Mouse (Mus musculus) heart, embryonic 13.5 days (tissue): ENCODE measurements around the gene Olfr1396. TPM values are rescaled to one million over a fixed set of nuclear protein-coding genes. Genes with fewer than 3 reads are reported as not detected.
"Not testable (repeated sequence)": the region's sequence is repeated elsewhere in the genome, so short reads cannot be mapped to it uniquely, and the experiment has no call there.

Experiments
- ATAC-seq: fragments of 200-750 bp; cut with Nextera tagmentation; 2 replicates; pipeline ENCODE4 v1.8.0; 2017; ENCODE audit warnings: moderate TSS enrichment; ENCODE audit not compliant: insufficient number of reproducible peaks, low FRiP score, low TSS enrichment; ENCODE audit errors: extremely low read depth
- H3K27ac ChIP-seq: fragments of 300-500 bp; sonication (generic); replicated peaks from 2 replicates; pipeline ENCODE4 v1.5.1; 2015; ENCODE audit warnings: moderate library complexity, mild to moderate bottlenecking, inconsistent platforms
- H3K27me3 ChIP-seq: fragments of 300-500 bp; sonication (generic); replicated peaks from 2 replicates; pipeline ENCODE4 v1.6.1; 2015; ENCODE audit warnings: mild to moderate bottlenecking, inconsistent platforms
- H3K36me3 ChIP-seq: fragments of 300-500 bp; sonication (generic); 2 replicates; pipeline ENCODE4 v1.6.1; 2015; ENCODE audit warnings: mild to moderate bottlenecking, inconsistent platforms
- H3K4me1 ChIP-seq: fragments of 300-500 bp; sonication (generic); 2 replicates; pipeline ENCODE4 v1.6.1; 2015; ENCODE audit warnings: inconsistent platforms
- H3K4me2 ChIP-seq: fragments of 300-500 bp; sonication (generic); 2 replicates; pipeline ENCODE4 v1.6.1; 2015; ENCODE audit warnings: inconsistent platforms, mild to moderate bottlenecking, moderate library complexity
- H3K4me3 ChIP-seq: fragments of 300-500 bp; sonication (generic); 2 replicates; pipeline ENCODE4 v1.5.1; 2015; ENCODE audit warnings: moderate library complexity, mild to moderate bottlenecking, inconsistent platforms
- H3K9ac ChIP-seq: fragments of 300-500 bp; sonication (generic); 2 replicates; pipeline ENCODE4 v1.6.1; 2015; ENCODE audit warnings: inconsistent platforms, mild to moderate bottlenecking, moderate library complexity
- H3K9me3 ChIP-seq: fragments of 300-500 bp; sonication (generic); 2 replicates; pipeline ENCODE4 v1.6.1; 2016; ENCODE audit warnings: inconsistent platforms
- WGBS: fragments of 180-500 bp; shearing (Covaris S2); methylation state at CpG from one replicate; pipeline ENCODE4 v1.1.7; 2015; ENCODE audit warnings: mixed read lengths; 5-methylcytosine and 5-hydroxymethylcytosine counted together
- polyA plus RNA-seq: library from polyadenylated mRNA; unstranded; fragments of >200 nt; fragmentation: Nextera tagmentation; extraction: Ambion mirVana; gene quantifications from 2 replicates; pipeline ENCODE4 v1.2.1, GENCODE M21; 2015

The Olfr1396 gene
- polyA plus RNA-seq, 1 experiment from 2014 or later, result not detected

DNA sequence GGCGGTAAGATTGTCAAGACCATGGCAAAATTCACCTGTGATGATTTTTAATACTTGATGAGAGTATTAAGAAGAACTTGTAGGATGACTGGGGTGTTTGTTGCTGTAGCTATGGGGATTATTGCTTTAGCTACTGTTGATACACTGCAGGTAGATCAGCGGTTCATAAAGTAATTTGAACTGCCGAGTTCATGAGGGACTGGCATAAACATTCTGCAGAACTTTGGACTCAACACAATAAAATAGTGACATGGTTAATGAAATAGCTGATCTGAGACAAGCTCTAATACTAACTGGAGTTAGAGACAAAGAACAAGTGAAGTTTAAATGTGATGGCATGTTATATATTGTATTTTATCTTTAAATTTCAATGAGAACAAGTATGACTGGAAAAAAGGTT is 36.0 kb downstream of the Olfr1396 start:
- no peaks in the 10 kb centered on the region for H3K4me1 ChIP-seq
- no peak overlapping the region for H3K4me3 ChIP-seq
- no peak overlapping the region for H3K27ac ChIP-seq
- no peaks in the 10 kb centered on the region for H3K36me3 ChIP-seq
- 78% methylated on average over 3 of the region's 3 CpGs for WGBS
- H3K9ac ChIP-seq, result no peak overlapping the region
- H3K27me3 ChIP-seq, result no peaks in the 10 kb centered on the region
- ATAC-seq, result no peak
- no peak overlapping the region for H3K4me2 ChIP-seq
- H3K9me3 ChIP-seq, result no peaks in the 10 kb centered on the region

DNA sequence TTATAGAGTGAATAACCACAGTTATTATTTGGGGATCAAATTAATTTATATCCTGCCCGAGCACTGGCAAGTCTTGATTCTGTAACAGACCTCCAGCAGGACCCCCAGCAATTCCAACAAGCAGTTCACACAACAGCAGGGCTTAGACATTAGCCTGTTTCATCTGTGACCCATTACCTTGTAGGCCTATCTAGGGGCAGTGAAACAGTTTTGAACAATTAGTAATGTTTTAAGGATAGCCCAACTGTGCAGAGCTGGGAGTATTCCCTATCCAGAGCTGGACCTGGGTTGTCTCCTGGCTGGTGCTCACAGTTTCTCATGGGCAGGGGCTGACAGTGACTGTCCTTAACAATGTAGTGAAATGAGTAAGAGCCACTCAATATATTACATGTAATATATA is 37.7 kb downstream of the Olfr1396 start:
- no peak for ATAC-seq
- no peaks in the 10 kb centered on the region for H3K4me1 ChIP-seq
- H3K27ac ChIP-seq, result no peak overlapping the region
- no peak overlapping the region for H3K4me3 ChIP-seq
- H3K4me2 ChIP-seq, result no peak overlapping the region
- no peaks in the 10 kb centered on the region for H3K27me3 ChIP-seq
- no peaks in the 10 kb centered on the region for H3K9me3 ChIP-seq
- no peak overlapping the region for H3K9ac ChIP-seq
- WGBS, result 61% methylated on average over 1 of the region's 1 CpGs
- no peaks in the 10 kb centered on the region for H3K36me3 ChIP-seq

DNA sequence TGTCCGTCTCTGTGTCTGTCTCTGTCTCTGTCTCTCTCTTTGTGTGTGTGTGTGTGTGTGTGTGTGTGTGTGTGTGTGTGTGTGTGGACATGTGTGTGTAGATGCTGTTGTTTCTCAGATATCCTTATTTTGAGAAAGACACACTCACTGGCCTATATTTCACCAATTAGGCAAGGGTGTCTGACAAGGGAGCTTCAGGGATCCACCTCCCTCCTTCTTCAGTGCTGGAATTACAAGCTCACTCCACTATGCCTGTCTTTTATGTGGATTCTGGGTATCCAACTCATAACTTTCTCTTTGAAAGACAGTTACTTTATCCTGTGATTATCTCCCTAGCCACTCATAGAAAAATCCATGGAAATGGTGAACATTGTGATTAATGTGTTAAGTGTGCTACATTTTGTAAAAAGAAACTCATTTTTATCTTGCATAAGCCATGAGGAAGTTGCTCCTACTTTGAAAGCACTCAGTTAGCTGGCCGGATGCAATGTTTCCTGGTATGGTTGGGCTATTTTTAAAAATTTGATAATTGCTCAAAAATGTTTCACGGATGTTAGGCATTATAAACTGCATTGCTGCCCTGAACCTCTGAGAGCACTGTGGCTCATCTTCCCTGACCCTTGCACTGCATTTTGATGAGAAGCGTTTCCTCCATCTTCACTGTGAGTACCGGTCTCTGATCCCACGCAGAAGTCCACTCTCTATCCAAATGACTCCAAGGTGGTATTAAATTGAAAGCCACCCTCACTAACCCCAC is 38.5 kb downstream of the Olfr1396 start, which contains the start of gene Ifi47:
Gene Ifi47 (plus strand): TSS at position 587 of the 757 bp plus-strand sequence.
- not testable (repeated sequence) for H3K4me2 ChIP-seq, H3K36me3 ChIP-seq, H3K4me3 ChIP-seq, ATAC-seq, H3K9ac ChIP-seq, H3K9me3 ChIP-seq, H3K4me1 ChIP-seq, H3K27me3 ChIP-seq
- H3K27ac ChIP-seq, result peak within 1 kb of the TSS; percentile 15; the same call in 1 of the 2 replicates
- 47% methylated on average over 6 of the region's 6 CpGs for WGBS

DNA sequence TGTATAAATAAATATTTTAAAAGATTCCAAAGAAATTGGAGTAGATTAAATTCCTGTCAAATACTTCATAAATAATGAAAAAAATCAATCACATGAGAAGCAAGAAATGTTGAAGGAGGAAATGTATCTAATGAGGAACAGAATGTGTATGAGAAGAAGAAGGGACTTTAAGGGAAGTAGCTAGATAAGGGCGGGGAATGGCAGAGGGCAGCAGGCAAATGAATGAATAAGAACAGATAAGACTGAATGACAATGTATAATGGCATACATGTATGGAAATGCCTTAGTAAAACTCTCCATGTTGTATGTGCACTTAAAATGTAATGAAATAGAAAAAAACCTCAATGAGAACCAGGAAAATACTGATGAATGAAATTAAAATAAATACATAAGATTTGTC is 46.3 kb downstream of the Olfr1396 start:
- Histone ChIP-seq H3K4me2 (no peak overlapping the region), H3K27ac (no peak overlapping the region), H3K9ac (no peak overlapping the region), H3K9me3 (no peaks in the 10 kb centered on the region), H3K27me3 (no peaks in the 10 kb centered on the region), H3K4me3 (no peak overlapping the region), H3K4me1 (no peaks in the 10 kb centered on the region), H3K36me3 (no peaks in the 10 kb centered on the region)
- ATAC-seq, result no peak
- 60% methylated on average over 1 of the region's 1 CpGs for WGBS

DNA sequence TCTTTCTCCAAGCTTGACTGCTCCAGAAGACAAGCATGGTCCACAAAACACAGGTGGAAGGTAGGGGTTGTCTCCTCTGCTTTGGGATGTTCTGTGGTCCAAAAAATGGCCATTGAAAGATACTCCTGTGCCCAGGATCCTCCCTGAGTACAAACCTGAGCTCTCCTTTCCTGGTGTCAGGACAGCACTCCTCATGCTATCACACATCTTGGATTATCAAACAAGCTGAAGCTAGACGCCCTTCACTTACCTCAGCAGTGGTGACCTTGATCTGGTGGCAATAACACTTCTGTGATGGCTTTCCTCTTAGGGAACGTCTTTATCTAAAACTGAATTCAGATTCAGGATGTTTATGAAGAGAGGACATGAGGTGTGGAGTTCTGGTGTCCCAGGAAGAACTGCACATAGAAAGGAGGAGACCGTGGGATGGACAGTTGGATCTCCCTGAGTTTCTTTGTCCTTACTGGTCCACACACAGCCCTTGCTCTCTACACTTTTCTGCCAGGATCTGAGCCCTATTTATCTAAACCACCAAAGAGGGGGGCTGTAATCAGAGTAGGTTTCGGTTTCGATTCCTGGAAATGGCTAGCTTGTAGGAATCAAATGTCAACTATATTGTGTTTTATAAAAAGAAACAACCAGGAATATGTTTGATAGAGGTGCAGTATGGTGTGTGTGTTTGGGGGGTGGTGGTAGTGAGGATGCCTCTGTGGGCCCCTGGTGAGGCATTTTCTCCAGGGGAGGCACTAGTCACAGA is 50.8 kb downstream of the Olfr1396 start, which contains the start of gene Tgtp2:
Gene Tgtp2 (minus strand): TSS at position 494 of the 757 bp plus-strand sequence.
- not testable (repeated sequence) for H3K9me3 ChIP-seq, ATAC-seq, H3K4me3 ChIP-seq, H3K36me3 ChIP-seq, H3K27me3 ChIP-seq, H3K9ac ChIP-seq, H3K27ac ChIP-seq, H3K4me2 ChIP-seq, H3K4me1 ChIP-seq
- 56% methylated on average over 5 of the region's 5 CpGs for WGBS

DNA sequence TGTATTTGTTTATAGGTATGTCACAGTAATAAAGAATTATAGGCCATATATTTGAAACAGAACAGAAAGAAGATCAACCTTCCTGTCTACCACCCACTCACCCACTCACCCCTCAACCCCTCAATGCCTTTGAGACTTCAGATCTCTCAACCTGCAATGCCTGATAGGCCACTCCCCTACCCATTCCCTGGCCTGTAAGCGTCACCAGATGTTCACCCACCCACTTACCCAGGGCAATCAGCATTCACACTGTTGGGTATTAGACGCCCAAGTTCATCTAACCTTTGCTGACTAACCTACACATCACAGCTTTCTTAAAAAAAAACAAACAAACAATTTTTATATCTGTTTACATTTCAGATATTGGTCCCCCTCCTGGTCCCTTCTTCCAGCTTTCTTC is 52.8 kb downstream of the Olfr1396 start:
- ATAC-seq, H3K4me1 ChIP-seq, H3K9me3 ChIP-seq, H3K4me3 ChIP-seq, H3K9ac ChIP-seq, H3K36me3 ChIP-seq, H3K27me3 ChIP-seq, H3K27ac ChIP-seq, H3K4me2 ChIP-seq: not testable (repeated sequence)
- whole genome bisulfite sequencing, result 73% methylated on average over 2 of the region's 2 CpGs

DNA sequence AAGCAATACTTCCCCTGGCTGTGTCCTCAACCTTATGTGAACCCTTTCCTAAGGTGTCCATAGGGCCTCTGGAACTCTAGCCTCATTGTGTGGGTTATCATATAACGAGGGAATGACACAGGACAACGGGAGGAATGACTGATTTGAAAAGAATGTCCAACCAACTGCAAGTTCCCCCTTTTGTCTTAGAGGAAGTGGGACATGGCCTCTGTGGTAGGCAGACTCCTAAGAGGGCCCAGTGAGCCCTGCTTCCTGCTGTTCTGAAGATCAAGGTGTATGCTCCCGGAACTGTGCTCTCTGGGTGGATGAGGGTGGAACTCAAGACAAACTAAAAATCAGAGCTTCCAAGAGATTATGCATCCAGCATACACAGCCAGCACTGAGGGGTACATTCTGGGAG is 54.6 kb downstream of the Olfr1396 start:
- not testable (repeated sequence) for H3K9ac ChIP-seq, H3K4me3 ChIP-seq, H3K27me3 ChIP-seq, H3K4me2 ChIP-seq, H3K36me3 ChIP-seq, ATAC-seq, H3K27ac ChIP-seq, H3K4me1 ChIP-seq, H3K9me3 ChIP-seq
- WGBS, result 50% methylated on average over 2 of the region's 3 CpGs

Other genes starting within 250 kb of the Olfr1396 start
- gene Irgm1, start 243.2 kb downstream of the Olfr1396 start, polyA plus RNA-seq, result 8.4 and 10.6 TPM in 2 replicates
- 0.17 and 0.22 TPM in 2 replicates for gene Gm5431, start 212.7 kb downstream of the Olfr1396 start, polyA plus RNA-seq
- gene Psme2b, start 168.7 kb downstream of the Olfr1396 start, polyA plus RNA-seq, result 1.6 and 3.6 TPM in 2 replicates
- gene Olfr56, start 136.0 kb downstream of the Olfr1396 start, polyA plus RNA-seq, result 0.05 TPM in 1 of 2 replicates, not detected in the other
- gene 9930111J21Rik1, start 135.5 kb downstream of the Olfr1396 start, polyA plus RNA-seq, result 0.28 and 0.32 TPM in 2 replicates
- 0.03 TPM in 1 of 2 replicates, not detected in the other for gene Gm12185, start 122.6 kb downstream of the Olfr1396 start, polyA plus RNA-seq
- 0.16 TPM in 1 of 2 replicates, not detected in the other for gene Tgtp1, start 120.7 kb downstream of the Olfr1396 start, polyA plus RNA-seq
- 0.13 and 0.78 TPM in 2 replicates for gene 9930111J21Rik2, start 63.6 kb downstream of the Olfr1396 start, polyA plus RNA-seq
- gene Tgtp2, start 50.7 kb downstream of the Olfr1396 start, polyA plus RNA-seq, result 0.11 and 0.27 TPM in 2 replicates
- 1.3 and 1.4 TPM in 2 replicates for gene Ifi47, start 38.3 kb downstream of the Olfr1396 start, polyA plus RNA-seq
- not detected in 2 replicates for gene Olfr1395, start 27.4 kb upstream of the Olfr1396 start, polyA plus RNA-seq
- not detected in 2 replicates for gene Olfr1394, start 39.5 kb upstream of the Olfr1396 start, polyA plus RNA-seq
- 2.8 and 3.0 TPM in 2 replicates for gene Btnl9, start 72.3 kb upstream of the Olfr1396 start, polyA plus RNA-seq
- gene Zfp62, start 88.4 kb upstream of the Olfr1396 start, polyA plus RNA-seq, result 24.9 and 26.3 TPM in 2 replicates
- 44.2 and 44.9 TPM in 2 replicates for gene Mgat1, start 129.3 kb upstream of the Olfr1396 start, polyA plus RNA-seq
- gene Olfr1393, start 163.4 kb upstream of the Olfr1396 start, polyA plus RNA-seq, result 0.16 TPM in 1 of 2 replicates, not detected in the other
- not detected in 2 replicates for gene Olfr1392, start 170.4 kb upstream of the Olfr1396 start, polyA plus RNA-seq
- gene Olfr10, start 189.9 kb upstream of the Olfr1396 start, polyA plus RNA-seq, result not detected in 2 replicates
- not detected in 2 replicates for gene Olfr1391, start 207.9 kb upstream of the Olfr1396 start, polyA plus RNA-seq
- gene Olfr1390, start 220.3 kb upstream of the Olfr1396 start, polyA plus RNA-seq, result not detected in 2 replicates